Mouse (Mus musculus) MEL-GATA-1-ER (cell line): ENCODE results near the gene Cdk8.

Source experiments
- DNase-seq: peaks from one replicate; pipeline ENCODE4 v3.0.0-alpha.2; 2012; ENCODE audit warnings: low read depth; ENCODE audit errors: extremely low read depth

Cdk8 gene

GRCm38 (mm10) chr5:146232056-146232675 is 1.1 kb downstream of the Cdk8 start:
- DNase-seq, result no peak

GRCm38 (mm10) chr5:146232816-146233215 is 1.8 kb downstream of the Cdk8 start:
- no peak for DNase-seq

GRCm38 (mm10) chr5:146234336-146234735 is 3.3 kb downstream of the Cdk8 start:
- no peak for DNase-seq

- no peak for DNase-seq
Measured at GRCm38 (mm10) chr5:146238274-146238673, 7.2 kb downstream of the Cdk8 start.

- no peak for DNase-seq
Measured at GRCm38 (mm10) chr5:146240771-146241170, 9.7 kb downstream of the Cdk8 start.

- no peak for DNase-seq
Measured at GRCm38 (mm10) chr5:146241202-146241601, 10.2 kb downstream of the Cdk8 start.

- DNase-seq, result no peak
Measured at GRCm38 (mm10) chr5:146245193-146245592, 14.2 kb downstream of the Cdk8 start.

GRCm38 (mm10) chr5:146245646-146246370 is 14.8 kb downstream of the Cdk8 start:
- DNase-seq, result no peak

- no peak for DNase-seq
Measured at GRCm38 (mm10) chr5:146246386-146246785, 15.4 kb downstream of the Cdk8 start.

GRCm38 (mm10) chr5:146247709-146248108 is 16.7 kb downstream of the Cdk8 start:
- no peak for DNase-seq

GRCm38 (mm10) chr5:146248746-146249145 is 17.7 kb downstream of the Cdk8 start:
- DNase-seq, result no peak

GRCm38 (mm10) chr5:146250369-146251075 is 19.5 kb downstream of the Cdk8 start:
- DNase-seq, result peak; percentile 36

- DNase-seq, result no peak
Measured at GRCm38 (mm10) chr5:146251663-146252429, 20.8 kb downstream of the Cdk8 start.

GRCm38 (mm10) chr5:146253644-146254043 is 22.6 kb downstream of the Cdk8 start:
- DNase-seq, result no peak

GRCm38 (mm10) chr5:146260003-146260402 is 29.0 kb downstream of the Cdk8 start:
- no peak for DNase-seq

GRCm38 (mm10) chr5:146265934-146266591 is 35.0 kb downstream of the Cdk8 start:
- no peak for DNase-seq

- DNase-seq, result no peak
Measured at GRCm38 (mm10) chr5:146267776-146268175, 36.7 kb downstream of the Cdk8 start.

GRCm38 (mm10) chr5:146270593-146270992 is 39.6 kb downstream of the Cdk8 start:
- DNase-seq, result no peak

GRCm38 (mm10) chr5:146271662-146272061 is 40.6 kb downstream of the Cdk8 start:
- DNase-seq, result no peak

GRCm38 (mm10) chr5:146273096-146273495 is 42.1 kb downstream of the Cdk8 start:
- no peak for DNase-seq

- DNase-seq, result no peak
Measured at GRCm38 (mm10) chr5:146274420-146275045, 43.5 kb downstream of the Cdk8 start.
